Mouse (Mus musculus): ENCODE measurements around the gene Golgb1. TPM values are rescaled to one million over a fixed set of nuclear protein-coding genes. Genes with fewer than 3 reads are reported as not detected.
A peak's percentile ranks its signal among the peaks of the same experiment; 100 is the strongest.

Gene Golgb1
- total and polyA plus RNA-seq, 3 experiments, result 16.8 to 35.0 (median 34.1) TPM

DNA sequence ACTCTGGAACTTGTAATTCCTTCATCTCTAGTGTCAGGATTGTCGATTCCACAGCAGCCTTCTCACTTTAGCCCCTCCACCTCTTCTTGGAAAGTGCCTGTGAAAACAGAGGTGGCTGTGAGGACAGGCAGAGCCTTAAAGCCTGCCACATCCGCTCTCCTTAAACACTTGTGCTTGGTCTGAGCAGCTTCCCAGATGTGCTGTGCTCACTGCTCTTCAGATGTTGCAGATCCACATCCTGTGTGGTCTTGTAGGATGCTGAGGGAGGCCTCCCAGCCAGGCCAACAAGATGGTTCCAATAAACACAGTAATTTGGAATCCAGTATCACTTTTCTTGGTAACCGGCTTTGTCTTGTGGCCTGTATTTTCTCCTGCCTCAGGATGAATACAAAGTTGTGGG, 57.0 kb downstream of the Golgb1 start (continued):
- TF ChIP-seq USF2 (IDR thresholded peaks at IDR 0.05; ENCODE audit: borderline replicate concordance in 1 of 2, insufficient read depth in 1 of 2, low read depth in 1 of 2, low read length in 2 of 2) (no peak), NELFE (IDR thresholded peaks at IDR 0.05; ENCODE audit: low read depth, low read length) (no peak)

DNA sequence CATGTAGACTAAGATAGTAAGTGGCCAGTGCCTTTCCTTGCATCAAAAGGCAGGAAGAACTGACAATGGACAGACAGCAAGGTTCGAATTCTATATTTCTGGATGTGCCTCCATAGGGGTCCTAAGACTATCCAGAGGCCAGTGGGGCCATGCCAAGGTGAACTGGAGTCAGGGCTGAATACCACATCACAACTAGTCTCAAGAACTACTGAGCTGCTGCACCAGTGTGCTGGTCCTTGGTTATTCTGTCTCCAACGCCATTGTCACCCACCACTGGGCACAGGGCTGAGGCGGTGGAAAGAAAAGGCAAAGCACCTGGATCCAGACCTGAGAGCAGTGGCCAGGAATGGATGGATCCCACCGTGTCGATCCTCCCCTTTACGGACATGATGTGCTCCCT, 57.6 kb downstream of the Golgb1 start:
- Histone ChIP-seq H3K4me1 (ENCODE audit: control insufficient read depth in 1 of 2, insufficient read depth in 2 of 2, low read length in 2 of 2) (peaks cover 0 to 11% of the 10 kb centered on the region in 2 experiments; a peak in 2 of 4 replicates), H3K9ac (ENCODE audit: control insufficient read depth, low read depth, low read length, poor library complexity, severe bottlenecking) (no peak overlapping the region), H3K79me2 (ENCODE audit: control insufficient read depth, insufficient read depth, low read length, poor library complexity) (no peaks in the 10 kb centered on the region; the same call in 1 of the 2 replicates), H3K9me3 (replicated peaks; ENCODE audit: insufficient read depth, low read length) (no peaks in the 10 kb centered on the region), H3K36me3 (ENCODE audit: control insufficient read depth in 1 of 2, insufficient read depth in 2 of 2, low read length in 2 of 2) (peaks cover 0 to 7% of the 10 kb centered on the region in 2 experiments; a peak in 3 of 4 replicates), H3K27ac (ENCODE audit: control insufficient read depth, low read depth, low read length) (no peak overlapping the region), H3K27me3 (ENCODE audit: control insufficient read depth in 1 of 2, insufficient read depth in 2 of 2, low read length in 2 of 2) (no peaks in the 10 kb centered on the region), H3K4me3 (ENCODE audit: control insufficient read depth in 1 of 2, insufficient read depth in 1 of 2, low read depth in 2 of 2, low read length in 2 of 2) (no peak overlapping the region)
- DNase-seq (ENCODE audit: low read depth, low spot score), result no peak
- no peak for TF ChIP-seq USF2 (IDR thresholded peaks at IDR 0.05; ENCODE audit: borderline replicate concordance in 1 of 2, insufficient read depth in 1 of 2, low read depth in 1 of 2, low read length in 2 of 2)

- Histone ChIP-seq H3K4me3 (ENCODE audit: control insufficient read depth in 1 of 2, insufficient read depth in 1 of 2, low read depth in 2 of 2, low read length in 2 of 2) (peak overlapping the region; percentile 63 to 88), H3K9ac (ENCODE audit: control insufficient read depth, low read depth, low read length, poor library complexity, severe bottlenecking) (peak overlapping the region; percentile 68), H3K36me3 (ENCODE audit: control insufficient read depth in 1 of 2, insufficient read depth in 2 of 2, low read length in 2 of 2) (peaks cover 0 to 7% of the 10 kb centered on the region in 2 experiments; a peak in 3 of 4 replicates), H3K79me2 (ENCODE audit: control insufficient read depth, insufficient read depth, low read length, poor library complexity) (no peaks in the 10 kb centered on the region; the same call in 1 of the 2 replicates), H3K4me1 (ENCODE audit: control insufficient read depth in 1 of 2, insufficient read depth in 2 of 2, low read length in 2 of 2) (peaks cover 0 to 11% of the 10 kb centered on the region in 2 experiments; a peak in 2 of 4 replicates), H3K27me3 (ENCODE audit: control insufficient read depth in 1 of 2, insufficient read depth in 2 of 2, low read length in 2 of 2) (no peaks in the 10 kb centered on the region), H3K27ac (ENCODE audit: control insufficient read depth, low read depth, low read length) (peak overlapping the region; percentile 71), H3K9me3 (replicated peaks; ENCODE audit: insufficient read depth, low read length) (no peaks in the 10 kb centered on the region)
- TF ChIP-seq GATA1 (IDR thresholded peaks at IDR 0.05; ENCODE audit: low read depth, low read length), result no peak
- TF ChIP-seq POLR2AphosphoS5 (IDR thresholded peaks at IDR 0.05; ENCODE audit: borderline replicate concordance, low read depth, low read length), result no peak
- 0 out of 2 replicates have a peak, but pooled peaks have one; percentile 25 for TF ChIP-seq MAX (IDR thresholded peaks at IDR 0.05; ENCODE audit: low read length)
- no peak for TF ChIP-seq MAFK (IDR thresholded peaks at IDR 0.05; ENCODE audit: borderline replicate concordance, low read depth, low read length)
- 0 out of 2 replicates have a peak, but pooled peaks have one; percentile 25 for TF ChIP-seq NELFE (IDR thresholded peaks at IDR 0.05; ENCODE audit: low read depth, low read length)
- TF ChIP-seq BHLHE40 (IDR thresholded peaks at IDR 0.05; ENCODE audit: borderline replicate concordance, low read depth, low read length), result no peak
- TF ChIP-seq MYB (IDR thresholded peaks at IDR 0.05; ENCODE audit: low read depth, low read length), result no peak
- TF ChIP-seq TBP (IDR thresholded peaks at IDR 0.05; ENCODE audit: low read depth, low read length), result peak; percentile 35; the same call in 1 of the 2 replicates
- TF ChIP-seq ZC3H11A (IDR thresholded peaks at IDR 0.05; ENCODE audit: low read depth, low read length), result no peak
- no peak for TF ChIP-seq MAZ (IDR thresholded peaks at IDR 0.05; ENCODE audit: low read depth, low read length)
- peak; percentile 88 for TF ChIP-seq USF1 (IDR thresholded peaks at IDR 0.05; ENCODE audit: low read depth, low read length)
- 0 out of 2 replicates have a peak, but pooled peaks have one; percentile 59 for TF ChIP-seq ZNF384 (IDR thresholded peaks at IDR 0.05; ENCODE audit: low read depth, low read length)
- 0 out of 2 replicates have a peak, but pooled peaks have one; percentile 28 for TF ChIP-seq TCF12 (IDR thresholded peaks at IDR 0.05; ENCODE audit: low read depth, low read length)
- peak; percentile 75 for DNase-seq (ENCODE audit: low read depth, low spot score)
Observed at GRCm38 (mm10) chr16:36934131-36934840, 59.3 kb downstream of the Golgb1 start.

Measured in MEL (cell line).